Mouse (Mus musculus) splenic B cell, adult 2 months (primary cell): ENCODE data around the gene Rufy1.

Experiments used
- DNase-seq: peaks from one replicate; pipeline ENCODE4 v3.0.0-alpha.2; 2011; ENCODE audit warnings: low read depth, low spot score
- H3K27me3 ChIP-seq: 2 replicates; pipeline ENCODE4 v1.6.1; 2012; ENCODE audit warnings: mild to moderate bottlenecking, low read length, moderate library complexity, mixed read lengths; ENCODE audit not compliant: control insufficient read depth, poor library complexity, insufficient read depth, severe bottlenecking
- H3K36me3 ChIP-seq: 2 replicates; pipeline ENCODE4 v1.6.1; 2012; ENCODE audit warnings: mild to moderate bottlenecking, low read length, moderate library complexity, mixed read lengths; ENCODE audit not compliant: control insufficient read depth, poor library complexity, insufficient read depth, severe bottlenecking

Rufy1 gene

GRCm38 (mm10) chr11:50441637-50442036, 10.7 kb upstream of the Rufy1 start:
- no peak for DNase-seq
- H3K27me3 ChIP-seq = no peaks in the 10 kb centered on the region

GRCm38 (mm10) chr11:50440691-50441090, 9.8 kb upstream of the Rufy1 start:
- Histone ChIP-seq H3K36me3 (no peaks in the 10 kb centered on the region), H3K27me3 (no peaks in the 10 kb centered on the region)
- DNase-seq = no peak

More at GRCm38 (mm10) chr11:50441637-50442036, 10.7 kb upstream of the Rufy1 start:
- no peaks in the 10 kb centered on the region for H3K36me3 ChIP-seq

GRCm38 (mm10) chr11:50439857-50440256, 8.9 kb upstream of the Rufy1 start:
- H3K27me3 ChIP-seq = no peaks in the 10 kb centered on the region
- no peaks in the 10 kb centered on the region for H3K36me3 ChIP-seq
- peak; percentile 24 for DNase-seq

GRCm38 (mm10) chr11:50432896-50433295, 2.0 kb upstream of the Rufy1 start:
- Histone ChIP-seq H3K27me3 (no peaks in the 10 kb centered on the region), H3K36me3 (no peaks in the 10 kb centered on the region)
- DNase-seq = no peak

- DNase-seq = no peak
- Histone ChIP-seq H3K27me3 (no peaks in the 10 kb centered on the region), H3K36me3 (no peaks in the 10 kb centered on the region)
Measured at GRCm38 (mm10) chr11:50432069-50432440, 1.1 kb upstream of the Rufy1 start.

GRCm38 (mm10) chr11:50431134-50432068, 476 bp upstream of the Rufy1 start:
- no peaks in the 10 kb centered on the region for H3K27me3 ChIP-seq
- no peak for DNase-seq

GRCm38 (mm10) chr11:50426056-50426455, 4.9 kb downstream of the Rufy1 start:
- Histone ChIP-seq H3K27me3 (no peaks in the 10 kb centered on the region), H3K36me3 (no peaks in the 10 kb centered on the region; the same call in 1 of the 2 replicates)
- no peak for DNase-seq

More at GRCm38 (mm10) chr11:50431134-50432068, 476 bp upstream of the Rufy1 start:
- no peaks in the 10 kb centered on the region for H3K36me3 ChIP-seq

- H3K27me3 ChIP-seq = no peaks in the 10 kb centered on the region
- H3K36me3 ChIP-seq = no peaks in the 10 kb centered on the region; the same call in 1 of the 2 replicates
- peak; percentile 71 for DNase-seq
Measured at GRCm38 (mm10) chr11:50421934-50422780, 8.8 kb downstream of the Rufy1 start.

GRCm38 (mm10) chr11:50421461-50421860, 9.5 kb downstream of the Rufy1 start:
- Histone ChIP-seq H3K27me3 (no peaks in the 10 kb centered on the region), H3K36me3 (no peaks in the 10 kb centered on the region; the same call in 1 of the 2 replicates)
- DNase-seq = no peak

GRCm38 (mm10) chr11:50417856-50418255, 13.1 kb downstream of the Rufy1 start:
- no peak for DNase-seq
- peaks cover 7% of the 10 kb centered on the region for H3K36me3 ChIP-seq

GRCm38 (mm10) chr11:50415563-50416241, 15.2 kb downstream of the Rufy1 start:
- no peak for DNase-seq
- Histone ChIP-seq H3K36me3 (peaks cover 9% of the 10 kb centered on the region), H3K27me3 (no peaks in the 10 kb centered on the region)

More at GRCm38 (mm10) chr11:50417856-50418255, 13.1 kb downstream of the Rufy1 start:
- H3K27me3 ChIP-seq = no peaks in the 10 kb centered on the region

- H3K27me3 ChIP-seq = no peaks in the 10 kb centered on the region
- DNase-seq = no peak
- peaks cover 10% of the 10 kb centered on the region for H3K36me3 ChIP-seq
Measured at GRCm38 (mm10) chr11:50407235-50407634, 23.7 kb downstream of the Rufy1 start.

GRCm38 (mm10) chr11:50403367-50404014, 27.4 kb downstream of the Rufy1 start:
- no peak for DNase-seq
- peaks cover 14% of the 10 kb centered on the region for H3K36me3 ChIP-seq

GRCm38 (mm10) chr11:50402481-50402880, 28.4 kb downstream of the Rufy1 start:
- no peaks in the 10 kb centered on the region for H3K27me3 ChIP-seq
- no peak for DNase-seq
- peaks cover 14% of the 10 kb centered on the region for H3K36me3 ChIP-seq

More at GRCm38 (mm10) chr11:50403367-50404014, 27.4 kb downstream of the Rufy1 start:
- H3K27me3 ChIP-seq = no peaks in the 10 kb centered on the region
